Mouse (Mus musculus): ENCODE results near the gene Armh3. TPM values are rescaled to one million over a fixed set of nuclear protein-coding genes. Genes with fewer than 3 reads are reported as not detected.

Gene Armh3
- polyA plus RNA-seq, 1 experiment from 2014 or later, result 24.7 TPM

Other genes with a start within 250 kb of the Armh3 start
- 9.5 and 9.7 TPM in 2 replicates for gene Npm3, start 248.9 kb downstream of the Armh3 start, polyA plus RNA-seq (2015; fragmentation: Nextera tagmentation; extraction: Ambion mirVana)
- gene Mgea5, start 214.7 kb downstream of the Armh3 start, polyA plus RNA-seq (2015; fragmentation: Nextera tagmentation; extraction: Ambion mirVana), result 93.6 and 94.5 TPM in 2 replicates
- gene Kcnip2, start 182.4 kb downstream of the Armh3 start, polyA plus RNA-seq (2015; fragmentation: Nextera tagmentation; extraction: Ambion mirVana), result 8.4 and 9.9 TPM in 2 replicates
- 2.9 and 3.4 TPM in 2 replicates for gene Hps6, start 5.0 kb upstream of the Armh3 start, polyA plus RNA-seq (2015; fragmentation: Nextera tagmentation; extraction: Ambion mirVana)
- 17.8 and 20.1 TPM in 2 replicates for gene Pprc1, start 46.4 kb upstream of the Armh3 start, polyA plus RNA-seq (2015; fragmentation: Nextera tagmentation; extraction: Ambion mirVana)
- gene Ldb1, start 46.7 kb upstream of the Armh3 start, polyA plus RNA-seq (2015; fragmentation: Nextera tagmentation; extraction: Ambion mirVana), result 131 TPM in 2 replicates
- gene Nolc1, start 77.4 kb upstream of the Armh3 start, polyA plus RNA-seq (2015; fragmentation: Nextera tagmentation; extraction: Ambion mirVana), result 77.4 and 86.3 TPM in 2 replicates
- gene Elovl3, start 133.4 kb upstream of the Armh3 start, polyA plus RNA-seq (2015; fragmentation: Nextera tagmentation; extraction: Ambion mirVana), result not detected in 2 replicates
- gene Pitx3, start 149.8 kb upstream of the Armh3 start, polyA plus RNA-seq (2015; fragmentation: Nextera tagmentation; extraction: Ambion mirVana), result not detected in 2 replicates
- gene Gbf1, start 154.0 kb upstream of the Armh3 start, polyA plus RNA-seq (2015; fragmentation: Nextera tagmentation; extraction: Ambion mirVana), result 65.6 and 71.3 TPM in 2 replicates

Measured in forebrain, embryonic 15.5 days (tissue).